In the genomic region with DNA sequence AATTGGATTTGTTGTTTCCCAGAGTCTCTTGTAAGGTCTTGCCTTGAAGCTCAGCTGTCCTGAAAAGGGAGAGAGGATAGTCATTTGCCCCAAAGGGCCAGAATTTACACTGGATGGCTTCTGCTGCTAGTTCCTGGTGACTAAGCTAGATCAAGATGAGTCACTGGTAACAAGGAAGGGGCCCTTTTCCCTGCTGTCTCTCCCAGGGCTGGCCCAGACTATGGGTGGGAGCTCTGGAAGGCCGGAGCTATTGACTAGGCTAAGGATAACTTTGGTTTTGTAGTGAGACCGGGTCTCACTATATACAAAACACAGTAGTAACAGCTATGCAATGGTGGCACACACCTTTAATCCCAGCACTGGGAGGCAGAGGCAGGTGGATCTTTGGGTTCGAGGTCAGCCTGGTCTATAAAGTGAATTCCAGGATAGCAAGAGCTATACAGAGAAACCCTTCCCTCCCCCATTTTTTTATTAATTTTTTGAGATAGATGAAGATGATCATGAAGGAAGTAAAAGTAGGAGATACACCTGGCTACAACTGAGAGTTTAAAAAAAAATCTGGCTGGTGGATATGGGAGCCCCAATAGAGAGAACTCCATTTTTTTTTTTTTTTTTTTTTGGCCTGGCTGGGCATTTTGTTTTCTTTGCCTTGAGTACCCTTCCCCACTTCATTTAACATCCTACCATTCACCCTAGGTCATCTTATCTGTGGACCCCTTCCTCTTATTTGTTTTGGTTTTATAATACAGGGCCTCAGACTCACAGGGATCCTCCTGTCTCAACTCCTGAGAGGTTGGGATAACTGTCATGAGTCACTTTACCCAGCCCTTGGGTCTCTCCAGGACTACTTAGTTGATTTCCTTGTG, we compare ENCODE assay signal across 8 mouse cellular contexts. TPM values are rescaled to one million over a fixed set of nuclear protein-coding genes. Genes with fewer than 3 reads are reported as not detected.
DNase-seq lines count a peak whose midpoint lies in the region; ATAC-seq and TF ChIP-seq lines count a peak whose summit lies in the region.

No protein-coding gene starts in this region.

- H3K4me2 ChIP-seq in heart, embryonic 13.5 days, result peak overlapping the region; percentile 90
- H3K4me2 ChIP-seq in heart, embryonic 15.5 days, result peak overlapping the region; percentile 76

- 83% methylated on average over 3 of the region's 3 CpGs for WGBS in heart, embryonic 13.5 days
- WGBS in heart, embryonic 15.5 days, result 80% methylated on average over 3 of the region's 3 CpGs
- 65% methylated on average over 3 of the region's 3 CpGs for WGBS in macrophage (ENCODE audit: missing documents)

- peaks cover 20% of the 10 kb centered on the region for H3K36me3 ChIP-seq in heart, embryonic 13.5 days
- H3K36me3 ChIP-seq in G1E (replicated peaks) (peaks cover 24% of the 10 kb centered on the region), macrophage (ENCODE audit: inconsistent target) (peaks cover 13% of the 10 kb centered on the region; the same call in 1 of the 2 replicates)
- H3K36me3 ChIP-seq in heart, embryonic 15.5 days, result peaks cover 9% of the 10 kb centered on the region

- no peak for TF ChIP-seq CTCF in G1E (IDR thresholded peaks at IDR 0.05; ENCODE audit: low read depth, low read length)

- H3K27ac ChIP-seq in heart, embryonic 13.5 days (replicated peaks), result peak overlapping the region; percentile 73
- H3K27ac ChIP-seq in heart, embryonic 15.5 days, result peak overlapping the region; percentile 98
- peak overlapping the region; percentile 68 for H3K27ac ChIP-seq in macrophage

- H3K79me2 ChIP-seq in macrophage (ENCODE audit: inconsistent target), result peaks cover 39% of the 10 kb centered on the region

- H3K27me3 ChIP-seq in heart, embryonic 13.5 days (replicated peaks), result no peaks in the 10 kb centered on the region
- H3K27me3 ChIP-seq in G1E (ENCODE audit: insufficient read depth, low read length), result no peaks in the 10 kb centered on the region
- no peaks in the 10 kb centered on the region for H3K27me3 ChIP-seq in heart, embryonic 15.5 days

- peak overlapping the region; percentile 67 for H3K9ac ChIP-seq in heart, embryonic 13.5 days
- peak overlapping the region; percentile 99 for H3K9ac ChIP-seq in heart, embryonic 15.5 days

- H3K9me3 ChIP-seq in heart, embryonic 13.5 days, result no peaks in the 10 kb centered on the region
- no peaks in the 10 kb centered on the region for H3K9me3 ChIP-seq in G1E (replicated peaks)
- H3K9me3 ChIP-seq in heart, embryonic 15.5 days (replicated peaks), result no peaks in the 10 kb centered on the region

- H3K4me1 ChIP-seq in heart, embryonic 13.5 days, result peaks cover 34% of the 10 kb centered on the region
- H3K4me1 ChIP-seq in G1E (ENCODE audit: insufficient read depth, low read depth, low read length), result peaks cover 34% of the 10 kb centered on the region
- peaks cover 19% of the 10 kb centered on the region for H3K4me1 ChIP-seq in heart, embryonic 15.5 days (replicated peaks)

- DNase-seq in heart, adult 8-10 months (ENCODE audit: low spot score), result no peak
- no peak for DNase-seq in G1E (ENCODE audit: low spot score)
- DNase-seq in retina, postnatal 1 day, result no peak
- no peak for DNase-seq in layer of hippocampus, adult 18-20 months (ENCODE audit: low spot score in 2 of 2)
- no peak for DNase-seq in urinary bladder, postnatal 25 days (ENCODE audit: low spot score)

- no peak for ATAC-seq in heart, embryonic 13.5 days (ENCODE audit: extremely low read depth, insufficient number of reproducible peaks, low FRiP score, low TSS enrichment)
- no peak for ATAC-seq in G1E (ENCODE audit: extremely low read depth, insufficient number of reproducible peaks, low FRiP score, poor library complexity, severe bottlenecking)
- ATAC-seq in heart, embryonic 15.5 days (replicated peaks; ENCODE audit: insufficient number of reproducible peaks, insufficient read depth, low FRiP score, low read depth), result no peak

- peak overlapping the region; percentile 100 for H3K4me3 ChIP-seq in heart, embryonic 13.5 days
- H3K4me3 ChIP-seq in G1E (ENCODE audit: low read depth, low read length) (peak overlapping the region; percentile 98), macrophage (ENCODE audit: inconsistent target) (peak overlapping the region; percentile 32)
- H3K4me3 ChIP-seq in heart, embryonic 15.5 days, result peak overlapping the region; percentile 99

RNA-seq across cellular contexts. Expression of a gene that starts 0.9 kb away (rescaled TPM):
- polyA plus RNA-seq in heart, embryonic 13.5 days (2015; fragmentation: Nextera tagmentation; extraction: Ambion mirVana), result 84.8 and 93.1 TPM in 2 replicates
- 10 to 100 TPM; 73.0 to 84.5 (median 75.2) TPM for total RNA-seq in heart, adult 8-10 months (2022)
- total RNA-seq in G1E (2014; fragmentation: Nextera tagmentation) (44.1 and 45.6 TPM in 2 replicates), G1E (2017) (52.5 and 61.2 TPM in 2 replicates)
- polyA plus RNA-seq in G1E (2012) (98.0 and 129 TPM in 2 replicates), macrophage (2018) (52.3 to 73.1 TPM (median 60.5 TPM) in 3 replicates)
- polyA plus RNA-seq in heart, embryonic 15.5 days (2015; fragmentation: Nextera tagmentation; extraction: Ambion mirVana), result 82.3 and 95.8 TPM in 2 replicates
- 100 to 1,000 TPM; 135 to 258 (median 172) TPM for total RNA-seq in macrophage (2018; cell fraction: chromatin; rRNA removed)
- total RNA-seq in macrophage (2018; cell fraction: cytosol; rRNA removed), result 100 to 1,000 TPM in 3 of 26 experiments, 10 to 100 TPM in 23; 72.1 to 124 (median 81.7) TPM
- total RNA-seq in macrophage (2018; cell fraction: nucleus; rRNA removed), result 100 to 1,000 TPM in 25 of 26 experiments, 10 to 100 TPM in 1; 97.0 to 221 (median 127) TPM
- 100 to 1,000 TPM; 128 to 129 TPM for total RNA-seq in layer of hippocampus, adult 18-20 months (2021)

RNA-seq across cellular contexts. Expression of a gene that starts 27.8 kb away (rescaled TPM):
- polyA plus RNA-seq in heart, embryonic 13.5 days (2015; fragmentation: Nextera tagmentation; extraction: Ambion mirVana), result 58.4 and 58.7 TPM in 2 replicates
- 10 to 100 TPM; 84.0 to 98.9 (median 92.7) TPM for total RNA-seq in heart, adult 8-10 months (2022)
- 29.3 and 35.0 TPM in 2 replicates for total RNA-seq in G1E (2014; fragmentation: Nextera tagmentation)
- total RNA-seq in G1E (2017), result 23.2 and 24.0 TPM in 2 replicates
- polyA plus RNA-seq in G1E (2012), result 25.6 and 38.6 TPM in 2 replicates
- polyA plus RNA-seq in heart, embryonic 15.5 days (2015; fragmentation: Nextera tagmentation; extraction: Ambion mirVana), result 62.1 and 79.0 TPM in 2 replicates
- total RNA-seq in macrophage (2018; cell fraction: chromatin; rRNA removed), result 100 to 1,000 TPM; 148 to 797 (median 256) TPM
- 100 to 1,000 TPM in 2 of 26 experiments, 10 to 100 TPM in 24; 62.7 to 107 (median 85.7) TPM for total RNA-seq in macrophage (2018; cell fraction: cytosol; rRNA removed)
- total RNA-seq in macrophage (2018; cell fraction: nucleus; rRNA removed), result 100 to 1,000 TPM in 23 of 26 experiments, 10 to 100 TPM in 3; 87.8 to 217 (median 136) TPM
- 62.9 to 77.4 TPM (median 64.6 TPM) in 3 replicates for polyA plus RNA-seq in macrophage (2018)
- 10 to 100 TPM; 12.9 to 14.1 TPM for total RNA-seq in layer of hippocampus, adult 18-20 months (2021)

RNA-seq across cellular contexts. Expression of a gene that starts 47.3 kb away (rescaled TPM):
- polyA plus RNA-seq in heart, embryonic 13.5 days (2015; fragmentation: Nextera tagmentation; extraction: Ambion mirVana), result 18.9 and 20.9 TPM in 2 replicates
- 10 to 100 TPM; 29.3 to 34.3 (median 32.3) TPM for total RNA-seq in heart, adult 8-10 months (2022)
- total RNA-seq in G1E (2014; fragmentation: Nextera tagmentation), result 42.2 and 56.7 TPM in 2 replicates
- total RNA-seq in G1E (2017), result 26.0 and 29.9 TPM in 2 replicates
- polyA plus RNA-seq in G1E (2012), result 29.8 and 40.2 TPM in 2 replicates
- polyA plus RNA-seq in heart, embryonic 15.5 days (2015; fragmentation: Nextera tagmentation; extraction: Ambion mirVana), result 19.6 and 28.8 TPM in 2 replicates
- total RNA-seq in macrophage (2018; cell fraction: chromatin; rRNA removed), result 100 to 1,000 TPM in 17 of 26 experiments, 10 to 100 TPM in 9; 32.1 to 200 (median 143) TPM
- 10 to 100 TPM; 29.2 to 51.8 (median 41.0) TPM for total RNA-seq in macrophage (2018; cell fraction: cytosol; rRNA removed)
- total RNA-seq in macrophage (2018; cell fraction: nucleus; rRNA removed), result 100 to 1,000 TPM in 12 of 26 experiments, 10 to 100 TPM in 14; 30.5 to 167 (median 94.2) TPM
- polyA plus RNA-seq in macrophage (2018), result 20.3 to 48.0 TPM (median 38.4 TPM) in 3 replicates
- 10 to 100 TPM; 40.2 to 45.2 TPM for total RNA-seq in layer of hippocampus, adult 18-20 months (2021)

RNA-seq across cellular contexts. Expression of a gene that starts 54.6 kb away (rescaled TPM):
- polyA plus RNA-seq in heart, embryonic 13.5 days (2015; fragmentation: Nextera tagmentation; extraction: Ambion mirVana), result 681 and 729 TPM in 2 replicates
- 100 to 1,000 TPM; 471 to 532 (median 523) TPM for total RNA-seq in heart, adult 8-10 months (2022)
- total RNA-seq in G1E (2014; fragmentation: Nextera tagmentation), result 1,033 and 1,159 TPM in 2 replicates
- total RNA-seq in G1E (2017), result 118 and 219 TPM in 2 replicates
- 489 and 577 TPM in 2 replicates for polyA plus RNA-seq in G1E (2012)
- 611 and 667 TPM in 2 replicates for polyA plus RNA-seq in heart, embryonic 15.5 days (2015; fragmentation: Nextera tagmentation; extraction: Ambion mirVana)
- 100 to 1,000 TPM in 11 of 26 experiments, 10 to 100 TPM in 15; 58.9 to 129 (median 91.3) TPM for total RNA-seq in macrophage (2018; cell fraction: chromatin; rRNA removed)
- total RNA-seq in macrophage (2018; cell fraction: cytosol; rRNA removed), result 100 to 1,000 TPM; 293 to 451 (median 327) TPM
- 100 to 1,000 TPM in 23 of 26 experiments, 10 to 100 TPM in 3; 91.4 to 244 (median 146) TPM for total RNA-seq in macrophage (2018; cell fraction: nucleus; rRNA removed)
- polyA plus RNA-seq in macrophage (2018), result 317 to 1,145 TPM (median 466 TPM) in 3 replicates
- 1,000 to 10,000 TPM; 1,181 to 1,213 TPM for total RNA-seq in layer of hippocampus, adult 18-20 months (2021)

Comparison
In these comparisons a context has a peak if more than half of its experiments do, and no peak if none do; other contexts are left out.
1. H3K4me3 ChIP-seq: peak in every context shown above with its lines; median percentile 100 in heart, embryonic 13.5 days; 99 in heart, embryonic 15.5 days; 98 in G1E; 32 in macrophage.